Mouse (Mus musculus): ENCODE measurements around the gene Abhd17a. TPM values are rescaled to one million over a fixed set of nuclear protein-coding genes. Genes with fewer than 3 reads are reported as not detected.
A peak's percentile ranks its signal among the peaks of the same experiment; 100 is the strongest.

The Abhd17a gene
- polyA plus RNA-seq, 1 experiment from 2014 or later, result 126 TPM

- ATAC-seq (peak; percentile 97), DNase-seq (ENCODE audit: low spot score) (peak; percentile 100)
- no peaks in the 10 kb centered on the region for H3K9me3 ChIP-seq (replicated peaks; ENCODE audit: control insufficient read depth, low read length)
- peaks cover 14% of the 10 kb centered on the region for H3K4me1 ChIP-seq (ENCODE audit: control insufficient read depth, insufficient read depth, low read length)
- H3K9ac ChIP-seq (ENCODE audit: low read length), result peak overlapping the region; percentile 60
- under 1% methylated on average over 64 of the region's 64 CpGs for WGBS
- H3K36me3 ChIP-seq (ENCODE audit: control insufficient read depth, insufficient read depth, low read length), result 0 out of 2 replicates have a peak, but pooled peaks cover 4% of the 10 kb centered on the region
- H3K4me3 ChIP-seq (ENCODE audit: low read depth, low read length), result peak overlapping the region; percentile 90
- peak overlapping the region; percentile 99 for H3K4me2 ChIP-seq (ENCODE audit: low read length)
- no peaks in the 10 kb centered on the region for H3K27me3 ChIP-seq (replicated peaks; ENCODE audit: control insufficient read depth, insufficient read depth, low read length)
- H3K27ac ChIP-seq (ENCODE audit: low read depth, low read length), result peak overlapping the region; percentile 96
These were observed 32.0 kb upstream of the Abhd17a start for GRCm38 (mm10) chr10:80621940-80622660.

DNA sequence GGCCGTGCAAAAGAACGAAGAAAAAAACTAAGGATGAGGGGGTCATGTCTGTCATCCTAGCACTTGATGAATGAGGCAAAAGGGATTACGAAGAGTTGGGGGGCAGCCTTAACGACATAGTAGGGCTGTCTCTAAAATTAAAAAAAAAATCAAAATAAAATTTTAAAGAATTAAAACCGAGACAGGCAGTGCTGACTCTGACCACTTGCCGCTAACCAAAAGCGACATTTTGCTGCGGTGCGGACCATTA, 31.5 kb upstream of the Abhd17a start:
- H3K27ac ChIP-seq (ENCODE audit: low read depth, low read length), result peak overlapping the region; percentile 96
- 4% methylated on average over 9 of the region's 9 CpGs for WGBS
- peaks cover 14% of the 10 kb centered on the region for H3K4me1 ChIP-seq (ENCODE audit: control insufficient read depth, insufficient read depth, low read length)
- peak overlapping the region; percentile 90 for H3K4me3 ChIP-seq (ENCODE audit: low read depth, low read length)
- H3K27me3 ChIP-seq (replicated peaks; ENCODE audit: control insufficient read depth, insufficient read depth, low read length), result no peaks in the 10 kb centered on the region
- H3K9ac ChIP-seq (ENCODE audit: low read length), result peak overlapping the region; percentile 60
- no peak for ATAC-seq
- peak overlapping the region; percentile 99 for H3K4me2 ChIP-seq (ENCODE audit: low read length)
- H3K36me3 ChIP-seq (ENCODE audit: control insufficient read depth, insufficient read depth, low read length), result 0 out of 2 replicates have a peak, but pooled peaks cover 4% of the 10 kb centered on the region
- no peaks in the 10 kb centered on the region for H3K9me3 ChIP-seq (replicated peaks; ENCODE audit: control insufficient read depth, low read length)
- no peak for DNase-seq (ENCODE audit: low spot score)

GRCm38 (mm10) chr10:80620796-80621689, 30.9 kb upstream of the Abhd17a start:
- H3K4me1 ChIP-seq (ENCODE audit: control insufficient read depth, insufficient read depth, low read length), result peaks cover 14% of the 10 kb centered on the region
- ATAC-seq, result no peak
- H3K4me3 ChIP-seq (ENCODE audit: low read depth, low read length), result peak overlapping the region; percentile 90
- H3K27ac ChIP-seq (ENCODE audit: low read depth, low read length), result peak overlapping the region; percentile 96
- H3K36me3 ChIP-seq (ENCODE audit: control insufficient read depth, insufficient read depth, low read length), result peaks cover 7% of the 10 kb centered on the region; the same call in 1 of the 2 replicates
- DNase-seq (ENCODE audit: low spot score), result peak; percentile 11
- peak overlapping the region; percentile 99 for H3K4me2 ChIP-seq (ENCODE audit: low read length)
- H3K27me3 ChIP-seq (replicated peaks; ENCODE audit: control insufficient read depth, insufficient read depth, low read length), result no peaks in the 10 kb centered on the region
- 57% methylated on average over 16 of the region's 16 CpGs for WGBS
- H3K9ac ChIP-seq (ENCODE audit: low read length), result peak overlapping the region; percentile 60
- no peaks in the 10 kb centered on the region for H3K9me3 ChIP-seq (replicated peaks; ENCODE audit: control insufficient read depth, low read length)

DNA sequence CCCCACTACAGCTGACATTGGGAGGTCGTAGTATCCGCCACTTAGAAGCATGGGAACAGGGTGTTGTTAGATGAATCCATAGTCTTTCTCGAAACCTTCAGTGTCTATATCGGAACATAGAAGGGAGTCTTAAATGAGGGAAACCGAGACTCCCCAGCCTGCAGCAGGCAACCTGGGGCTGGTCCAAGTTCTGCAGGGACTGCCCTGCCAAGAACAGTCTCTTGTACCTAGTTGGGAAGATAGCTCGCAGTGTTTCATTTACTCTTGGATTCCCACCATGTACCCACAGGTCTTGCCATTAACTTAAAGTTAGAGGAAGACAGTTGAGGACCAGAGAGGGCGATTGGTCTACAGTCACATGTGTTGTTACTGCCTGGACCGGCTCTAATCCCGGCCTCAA, 30.2 kb upstream of the Abhd17a start:
- Histone ChIP-seq H3K4me1 (ENCODE audit: control insufficient read depth, insufficient read depth, low read length) (peaks cover 14% of the 10 kb centered on the region), H3K27ac (ENCODE audit: low read depth, low read length) (no peak overlapping the region), H3K36me3 (ENCODE audit: control insufficient read depth, insufficient read depth, low read length) (peaks cover 9% of the 10 kb centered on the region), H3K9ac (ENCODE audit: low read length) (no peak overlapping the region), H3K4me2 (ENCODE audit: low read length) (no peak overlapping the region), H3K9me3 (replicated peaks; ENCODE audit: control insufficient read depth, low read length) (no peaks in the 10 kb centered on the region), H3K27me3 (replicated peaks; ENCODE audit: control insufficient read depth, insufficient read depth, low read length) (no peaks in the 10 kb centered on the region), H3K4me3 (ENCODE audit: low read depth, low read length) (no peak overlapping the region)
- no peak for ATAC-seq
- no peak for DNase-seq (ENCODE audit: low spot score)
- WGBS, result 86% methylated on average over 9 of the region's 9 CpGs

DNA sequence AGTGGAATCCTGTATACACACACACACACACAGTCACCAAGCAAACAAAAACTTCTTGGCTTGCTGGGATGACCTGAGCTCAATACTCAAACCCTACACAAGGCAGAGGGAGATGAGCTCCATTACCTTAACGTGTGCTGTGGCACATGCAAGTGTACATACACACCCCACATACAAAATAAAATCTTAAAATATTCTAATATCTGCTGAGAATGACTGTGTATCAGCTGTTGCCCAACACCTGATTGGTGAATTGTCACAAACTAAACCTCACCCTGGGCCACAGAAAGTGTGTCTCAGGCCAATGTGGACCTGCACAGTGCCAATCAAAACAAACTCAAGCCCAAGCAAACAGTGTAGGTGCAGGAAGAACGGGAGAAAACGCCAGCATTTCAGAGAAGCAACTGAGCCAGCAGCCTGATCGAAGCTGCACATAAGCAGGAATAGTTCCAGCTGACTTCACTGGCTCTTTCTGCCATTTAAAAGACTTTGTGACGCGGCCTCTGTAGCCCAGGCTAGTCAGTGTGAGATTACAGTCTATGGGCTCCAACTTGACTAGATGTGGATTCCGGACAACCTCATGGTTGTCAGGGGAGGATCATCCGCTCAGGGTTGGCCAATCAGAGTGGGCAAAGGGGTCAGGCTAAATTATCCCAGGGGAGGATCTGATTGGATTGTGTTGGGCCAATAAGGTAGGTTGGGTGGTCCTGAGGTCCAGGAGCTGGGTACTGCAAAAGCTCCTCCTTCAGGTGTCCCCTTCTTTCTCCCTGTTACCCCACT, 29.5 kb upstream of the Abhd17a start:
- Histone ChIP-seq H3K36me3 (ENCODE audit: control insufficient read depth, insufficient read depth, low read length) (peaks cover 17% of the 10 kb centered on the region), H3K9ac (ENCODE audit: low read length) (no peak overlapping the region), H3K9me3 (replicated peaks; ENCODE audit: control insufficient read depth, low read length) (no peaks in the 10 kb centered on the region), H3K27me3 (replicated peaks; ENCODE audit: control insufficient read depth, insufficient read depth, low read length) (no peaks in the 10 kb centered on the region), H3K27ac (ENCODE audit: low read depth, low read length) (no peak overlapping the region), H3K4me2 (ENCODE audit: low read length) (no peak overlapping the region), H3K4me3 (ENCODE audit: low read depth, low read length) (no peak overlapping the region), H3K4me1 (ENCODE audit: control insufficient read depth, insufficient read depth, low read length) (peaks cover 14% of the 10 kb centered on the region)
- WGBS, result 29% methylated on average over 8 of the region's 8 CpGs
- DNase-seq (ENCODE audit: low spot score) (no peak), ATAC-seq (no peak)

DNA sequence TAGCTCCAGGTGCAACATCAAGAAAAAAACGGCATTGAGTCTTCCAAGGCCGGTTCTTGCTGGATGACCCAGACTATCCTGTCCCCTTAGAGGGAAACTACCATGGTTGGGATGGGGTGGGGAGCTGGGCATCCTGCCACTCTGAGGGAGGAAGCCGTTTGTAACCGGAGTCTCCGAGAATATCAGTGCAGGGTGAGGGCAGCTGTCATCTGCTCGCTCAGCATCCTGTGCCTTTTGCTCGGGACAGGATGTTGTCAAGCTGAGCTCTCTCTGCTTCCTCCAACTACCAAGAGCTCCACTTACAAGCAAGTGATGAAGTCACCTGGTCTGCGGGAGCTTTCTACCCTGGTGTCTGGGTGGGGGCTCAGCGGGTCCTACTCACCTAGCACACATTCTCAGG, 28.0 kb upstream of the Abhd17a start:
- Histone ChIP-seq H3K36me3 (ENCODE audit: control insufficient read depth, insufficient read depth, low read length) (peaks cover 31% of the 10 kb centered on the region), H3K9me3 (replicated peaks; ENCODE audit: control insufficient read depth, low read length) (no peaks in the 10 kb centered on the region), H3K9ac (ENCODE audit: low read length) (no peak overlapping the region), H3K27me3 (replicated peaks; ENCODE audit: control insufficient read depth, insufficient read depth, low read length) (no peaks in the 10 kb centered on the region), H3K27ac (ENCODE audit: low read depth, low read length) (no peak overlapping the region), H3K4me1 (ENCODE audit: control insufficient read depth, insufficient read depth, low read length) (peaks cover 4% of the 10 kb centered on the region), H3K4me3 (ENCODE audit: low read depth, low read length) (no peak overlapping the region), H3K4me2 (ENCODE audit: low read length) (no peak overlapping the region)
- DNase-seq (ENCODE audit: low spot score) (no peak), ATAC-seq (no peak)
- 87% methylated on average over 9 of the region's 9 CpGs for WGBS

DNA sequence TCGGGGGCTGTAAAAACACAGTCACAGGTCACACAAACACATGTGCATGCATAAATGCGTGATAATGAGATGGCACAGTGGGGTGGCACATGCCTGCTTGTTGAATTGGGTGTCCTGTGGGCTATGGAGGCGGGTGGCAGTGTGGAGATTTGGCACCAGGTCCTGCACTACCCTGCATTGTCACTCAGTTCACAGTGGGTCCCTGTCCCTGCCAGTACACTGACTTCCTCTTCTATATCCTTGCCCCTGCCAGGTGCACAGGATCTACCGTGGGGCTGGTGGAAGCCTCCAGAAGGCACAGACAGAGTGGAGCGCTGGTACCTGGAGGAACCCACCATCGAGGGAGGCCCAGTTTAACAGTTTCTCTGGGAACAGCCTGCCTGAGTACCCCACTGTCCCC, 24.2 kb upstream of the Abhd17a start:
- H3K27ac ChIP-seq (ENCODE audit: low read depth, low read length), result no peak overlapping the region
- no peaks in the 10 kb centered on the region for H3K27me3 ChIP-seq (replicated peaks; ENCODE audit: control insufficient read depth, insufficient read depth, low read length)
- DNase-seq (ENCODE audit: low spot score) (no peak), ATAC-seq (no peak)
- H3K4me2 ChIP-seq (ENCODE audit: low read length), result no peak overlapping the region
- no peak overlapping the region for H3K9ac ChIP-seq (ENCODE audit: low read length)
- no peaks in the 10 kb centered on the region for H3K4me1 ChIP-seq (ENCODE audit: control insufficient read depth, insufficient read depth, low read length)
- peaks cover 49% of the 10 kb centered on the region for H3K36me3 ChIP-seq (ENCODE audit: control insufficient read depth, insufficient read depth, low read length)
- no peak overlapping the region for H3K4me3 ChIP-seq (ENCODE audit: low read depth, low read length)
- no peaks in the 10 kb centered on the region for H3K9me3 ChIP-seq (replicated peaks; ENCODE audit: control insufficient read depth, low read length)
- WGBS, result 95% methylated on average over 6 of the region's 6 CpGs

GRCm38 (mm10) chr10:80613821-80614220, 23.7 kb upstream of the Abhd17a start:
- H3K36me3 ChIP-seq (ENCODE audit: control insufficient read depth, insufficient read depth, low read length), result peaks cover 54% of the 10 kb centered on the region
- no peak for DNase-seq (ENCODE audit: low spot score)
- WGBS, result 87% methylated on average over 3 of the region's 3 CpGs

More at GRCm38 (mm10) chr10:80613821-80614220, 23.7 kb upstream of the Abhd17a start:
- no peak overlapping the region for H3K27ac ChIP-seq (ENCODE audit: low read depth, low read length)
- no peaks in the 10 kb centered on the region for H3K27me3 ChIP-seq (replicated peaks; ENCODE audit: control insufficient read depth, insufficient read depth, low read length)
- no peak overlapping the region for H3K4me2 ChIP-seq (ENCODE audit: low read length)
- no peak for ATAC-seq
- no peaks in the 10 kb centered on the region for H3K4me1 ChIP-seq (ENCODE audit: control insufficient read depth, insufficient read depth, low read length)
- no peak overlapping the region for H3K4me3 ChIP-seq (ENCODE audit: low read depth, low read length)
- no peaks in the 10 kb centered on the region for H3K9me3 ChIP-seq (replicated peaks; ENCODE audit: control insufficient read depth, low read length)
- no peak overlapping the region for H3K9ac ChIP-seq (ENCODE audit: low read length)

All from forebrain, embryonic 14.5 days (tissue).